Mouse (Mus musculus) lung, postnatal 36 days (tissue): ENCODE measurements around the gene Olfr143.

Experiments
- DNase-seq: peaks from one replicate; pipeline ENCODE4 v3.0.0; 2022; ENCODE audit warnings: mixed read lengths

The Olfr143 gene

DNA sequence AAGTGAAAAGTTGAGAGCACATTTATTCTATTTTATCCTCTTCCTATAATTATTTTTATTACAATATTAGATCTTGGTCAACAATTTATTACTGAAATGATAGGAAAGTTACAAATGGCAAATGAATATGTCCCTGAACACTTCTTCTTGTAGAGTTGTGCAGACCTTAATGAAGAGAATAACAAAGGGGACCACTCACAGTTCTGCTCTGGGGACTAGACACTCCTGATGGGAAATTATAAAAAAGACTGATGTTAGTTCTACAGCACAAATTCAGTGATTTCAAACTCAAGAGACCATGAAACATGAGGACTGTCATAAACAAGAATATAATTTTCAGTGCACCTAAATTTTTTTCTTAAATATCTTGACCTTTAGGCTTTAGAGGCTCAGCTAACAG is at the start of gene Olfr143:
Gene Olfr143, plus strand, starts transcription at position 301 of the 400 bp plus-strand sequence.
- no peak for DNase-seq

DNA sequence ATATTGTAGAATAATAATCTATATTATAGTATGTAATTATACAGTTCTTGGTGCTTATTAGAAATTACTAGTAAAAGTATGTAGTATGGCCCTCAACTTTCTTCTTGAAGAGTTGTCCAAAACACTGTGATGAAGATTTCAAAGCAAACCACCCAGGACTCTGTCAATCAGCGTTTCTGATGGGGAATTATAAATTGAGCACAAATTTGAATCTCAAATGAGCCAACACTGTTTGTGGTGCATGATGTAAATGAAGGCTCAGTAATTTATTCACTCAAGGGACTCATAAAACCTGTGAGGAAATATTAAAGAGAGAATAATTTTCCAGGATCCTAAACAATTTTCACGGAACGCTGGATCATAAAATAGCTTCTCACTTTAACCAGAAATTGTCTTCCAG is 44.5 kb upstream of the Olfr143 start, which contains the start of gene Olfr893:
Gene Olfr893, plus strand, starts transcription at position 301 of the 400 bp plus-strand sequence.
- DNase-seq, result no peak

DNA sequence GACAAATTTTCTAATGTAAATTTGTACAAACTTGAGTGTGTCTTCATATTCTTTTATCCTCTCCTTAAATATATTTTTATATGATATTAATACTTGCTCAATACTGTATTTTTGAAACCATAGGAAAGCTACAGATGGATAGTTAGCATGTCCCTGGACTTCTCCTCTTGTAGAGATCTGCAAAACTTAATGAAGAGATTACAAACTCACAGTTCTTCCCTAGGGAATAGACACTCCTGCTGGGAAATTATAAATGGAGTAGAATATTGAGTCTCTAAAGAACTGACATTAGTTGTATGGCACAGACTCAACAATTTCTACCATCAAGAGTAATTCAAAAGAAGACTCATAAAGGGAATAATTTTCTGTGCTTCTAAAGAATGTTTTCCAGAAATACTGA is 34.8 kb upstream of the Olfr143 start, which contains the start of gene Olfr894:
Gene Olfr894, plus strand, starts transcription at position 301 of the 400 bp plus-strand sequence.
- DNase-seq, result no peak

DNA sequence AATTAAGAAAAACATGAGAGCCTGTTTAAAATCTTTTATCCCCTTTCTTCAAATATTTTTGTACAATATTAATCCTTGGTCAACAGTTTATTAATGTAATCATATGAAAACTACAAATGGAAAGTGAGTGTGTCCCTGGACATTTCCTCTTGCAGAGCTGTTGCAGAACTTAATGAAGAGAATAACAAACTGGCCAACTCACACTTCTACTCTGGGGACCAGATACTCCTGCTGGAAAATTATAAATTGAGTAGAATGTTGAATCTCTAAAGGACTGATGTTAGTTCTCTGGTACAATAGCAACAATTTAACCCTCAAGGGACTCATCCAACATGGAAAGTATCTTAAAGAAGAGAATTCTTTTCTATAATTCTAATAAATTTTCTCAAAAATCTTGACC is 15.0 kb downstream of the Olfr143 start, which contains the start of gene Olfr895:
Gene Olfr895, plus strand, starts transcription at position 301 of the 400 bp plus-strand sequence.
- no peak for DNase-seq

DNA sequence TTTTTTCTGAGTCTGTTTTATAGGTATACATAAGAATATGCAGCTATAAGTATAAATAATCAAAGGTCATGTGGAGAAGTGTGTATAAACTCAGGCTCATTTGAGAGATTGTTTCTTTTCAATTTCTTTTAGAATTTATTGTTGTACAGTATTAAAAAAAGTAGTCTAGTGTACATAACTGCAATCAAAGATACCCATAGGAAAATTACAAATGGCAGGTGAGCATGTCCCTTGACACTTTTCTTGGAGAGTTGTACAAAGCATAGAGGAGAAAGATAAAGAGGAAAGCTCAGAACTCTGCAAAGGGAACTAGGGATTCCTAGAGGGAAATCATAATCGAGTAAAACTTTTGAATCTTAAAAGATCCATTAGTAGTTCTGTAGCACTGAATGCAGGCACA is 38.2 kb downstream of the Olfr143 start, which contains the start of gene Olfr896-ps1:
Gene Olfr896-ps1, plus strand, starts transcription at position 301 of the 400 bp plus-strand sequence.
- no peak for DNase-seq
